Mouse (Mus musculus) MEL (cell line): ENCODE measurements around the gene Cdkn2d.

ENCODE experiments used
- CTCF ChIP-seq, 3 experiments: IDR thresholded peaks in 2 of 3; conservative IDR thresholded peaks in 1 of 3; 2 replicates each; pipeline ENCODE4 v1.5.1; 2011 to 2012; ENCODE audit warnings: low read length in 3 of 3, low read depth in 2 of 3, mild to moderate bottlenecking in 2 of 3, improper control_type of control experiment in 1 of 3, inconsistent platforms in 1 of 3, mixed read lengths in 1 of 3, moderate library complexity in 1 of 3; ENCODE audit not compliant: control insufficient read depth in 1 of 3, insufficient read depth in 1 of 3, poor library complexity in 1 of 3, severe bottlenecking in 1 of 3
- E2F4 ChIP-seq: IDR thresholded peaks from 2 replicates; pipeline ENCODE4 v1.6.1; 2011; ENCODE audit warnings: low read depth, low read length, improper control_type of control experiment, borderline replicate concordance
- ELF1 ChIP-seq: IDR thresholded peaks from 2 replicates; pipeline ENCODE4 v1.6.1; 2014; ENCODE audit warnings: low read depth, mild to moderate bottlenecking, inconsistent platforms, low read length, improper control_type of control experiment, moderate library complexity
- MAX ChIP-seq: IDR thresholded peaks from 2 replicates; pipeline ENCODE4 v1.6.1; 2011; ENCODE audit warnings: low read length, improper control_type of control experiment
- POLR2A ChIP-seq, 2 experiments: IDR thresholded peaks; 2 replicates each; pipeline ENCODE4 v1.6.1; 2011 to 2012; ENCODE audit warnings: low read length in 2 of 2, mild to moderate bottlenecking in 2 of 2, control low read depth in 1 of 2, improper control_type of control experiment in 1 of 2, low read depth in 1 of 2, moderate library complexity in 1 of 2; ENCODE audit not compliant: control insufficient read depth in 1 of 2, insufficient read depth in 1 of 2, poor library complexity in 1 of 2
- UBTF ChIP-seq: IDR thresholded peaks from 2 replicates; pipeline ENCODE4 v1.6.1; 2012; ENCODE audit warnings: low read depth, mild to moderate bottlenecking, inconsistent platforms, low read length, improper control_type of control experiment, moderate library complexity, borderline replicate concordance; ENCODE audit not compliant: insufficient read depth
- USF2 ChIP-seq, 2 experiments: IDR thresholded peaks; 2 replicates each; pipeline ENCODE4 v1.6.1; 2011 to 2012; ENCODE audit warnings: improper control_type of control experiment in 2 of 2, low read length in 2 of 2, borderline replicate concordance in 1 of 2, inconsistent platforms in 1 of 2, low read depth in 1 of 2, mild to moderate bottlenecking in 1 of 2; ENCODE audit not compliant: insufficient read depth in 1 of 2

DNA sequence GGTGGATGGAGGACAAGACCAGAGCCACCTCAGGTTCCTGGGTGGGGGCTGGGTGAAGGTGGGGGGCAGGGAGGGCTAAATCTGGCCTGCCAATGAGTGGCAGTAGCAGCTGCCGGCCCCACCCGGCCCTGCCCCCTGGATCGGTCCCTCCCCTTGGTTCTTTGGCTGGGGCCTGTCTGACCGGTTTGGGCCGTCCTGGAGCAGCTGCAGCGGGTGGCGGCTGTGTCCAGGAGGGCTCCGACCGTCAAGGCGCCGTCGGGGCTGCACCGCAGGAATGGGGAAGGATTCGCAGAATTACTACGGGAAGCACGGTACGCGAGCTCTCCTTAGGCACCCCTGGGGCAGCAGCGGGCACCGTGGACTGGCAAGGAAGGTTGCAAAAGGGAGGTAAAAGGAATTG lies 46.4 kb upstream of the Cdkn2d start:
- TF ChIP-seq MAX, result no peak
- no peak for TF ChIP-seq POLR2A (IDR thresholded peaks at IDR 0.05; ENCODE audit: control insufficient read depth in 1 of 2, insufficient read depth in 1 of 2, low read depth in 1 of 2, low read length in 2 of 2, poor library complexity in 1 of 2)
- TF ChIP-seq E2F4, result no peak
- TF ChIP-seq CTCF (IDR thresholded peaks at IDR 0.05 in 2 of 3, conservative IDR thresholded peaks at IDR 0.05 in 1 of 3; ENCODE audit: control insufficient read depth in 1 of 3, insufficient read depth in 1 of 3, low read depth in 2 of 3, low read length in 3 of 3, poor library complexity in 1 of 3, severe bottlenecking in 1 of 3), result no peak
- 0 out of 2 replicates have a peak, but pooled peaks have one; percentile 8 for TF ChIP-seq ELF1
- TF ChIP-seq UBTF, result no peak
- TF ChIP-seq USF2 (IDR thresholded peaks at IDR 0.05; ENCODE audit: borderline replicate concordance in 1 of 2, insufficient read depth in 1 of 2, low read depth in 1 of 2, low read length in 2 of 2), result no peak
